Mouse (Mus musculus) liver, embryonic 18 days (tissue): ENCODE measurements around the gene H2-Ab1. TPM values are rescaled to one million over a fixed set of nuclear protein-coding genes. Genes with fewer than 3 reads are reported as not detected.

ENCODE experiments used
- polyA plus RNA-seq: library from polyadenylated mRNA; depleted of rRNA; stranded (reverse); fragments of >200 nt; gene quantifications from 2 replicates; pipeline ENCODE4 v1.2.3, GENCODE M21; 2012; rRNA removed

The H2-Ab1 gene
- polyA plus RNA-seq, result 10.6 and 13.2 TPM in 2 replicates

DNA sequence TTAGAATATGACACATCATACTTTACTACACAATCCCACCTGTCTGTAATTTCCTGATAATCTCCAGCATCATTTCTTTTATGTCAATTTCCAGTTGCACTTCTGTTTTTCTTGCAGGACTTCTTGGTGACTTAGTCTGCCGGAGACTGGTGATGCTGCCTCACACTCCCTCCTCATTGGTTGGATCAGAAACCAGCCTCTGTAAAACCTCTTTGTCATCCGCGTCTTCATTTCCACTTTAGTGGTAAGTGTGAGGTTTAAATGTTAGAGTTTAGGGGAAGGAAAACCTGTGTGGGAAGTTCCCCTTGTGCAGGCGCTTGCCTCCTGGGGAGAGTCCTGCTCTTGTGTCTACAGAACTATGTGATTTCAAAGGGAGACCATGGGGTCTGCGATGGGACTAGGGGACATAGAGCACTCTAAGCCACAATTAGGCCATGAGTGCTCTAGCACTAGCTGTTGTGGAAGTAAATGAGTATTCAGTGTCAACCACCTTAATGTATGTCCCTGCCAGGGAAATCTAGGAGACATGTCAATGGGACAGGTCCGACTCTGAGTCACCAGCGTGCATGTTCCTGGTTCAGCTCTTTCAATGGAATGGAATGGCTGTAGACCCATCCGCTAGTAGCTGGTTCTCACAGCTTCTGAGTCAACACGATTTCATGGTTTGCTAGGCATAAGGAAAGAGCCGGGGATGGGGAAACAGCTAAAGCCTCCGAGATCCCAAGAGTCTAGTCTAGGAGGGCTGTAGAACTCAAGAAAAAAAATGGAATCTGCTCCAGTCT is at the start of gene H2-Ab1:
Gene H2-Ab1, plus strand, starts transcription at position 96 of the 782 bp plus-strand sequence.

DNA sequence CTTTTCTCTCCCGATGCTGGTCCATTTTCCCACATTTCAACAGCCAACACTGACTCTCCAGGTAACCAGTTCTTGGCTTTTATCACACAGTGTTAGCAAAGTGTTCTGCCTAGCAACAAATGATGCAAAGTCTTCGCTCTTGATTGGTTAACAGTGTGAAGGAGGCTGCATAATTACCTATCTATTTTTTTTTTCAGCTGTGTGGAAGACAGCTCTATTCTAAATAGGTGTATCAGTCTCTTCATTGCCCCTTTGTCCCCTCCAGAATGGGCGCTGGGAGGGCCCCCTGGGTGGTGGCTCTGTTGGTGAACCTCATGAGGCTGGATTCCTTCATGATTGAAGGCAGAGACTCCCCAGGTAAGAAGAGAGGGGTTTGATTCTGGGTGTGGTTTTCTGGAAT is 18.8 kb upstream of the H2-Ab1 start, which contains the start of gene H2-Ob:
Gene H2-Ob, plus strand, starts transcription at position 198 of the 400 bp plus-strand sequence.

DNA sequence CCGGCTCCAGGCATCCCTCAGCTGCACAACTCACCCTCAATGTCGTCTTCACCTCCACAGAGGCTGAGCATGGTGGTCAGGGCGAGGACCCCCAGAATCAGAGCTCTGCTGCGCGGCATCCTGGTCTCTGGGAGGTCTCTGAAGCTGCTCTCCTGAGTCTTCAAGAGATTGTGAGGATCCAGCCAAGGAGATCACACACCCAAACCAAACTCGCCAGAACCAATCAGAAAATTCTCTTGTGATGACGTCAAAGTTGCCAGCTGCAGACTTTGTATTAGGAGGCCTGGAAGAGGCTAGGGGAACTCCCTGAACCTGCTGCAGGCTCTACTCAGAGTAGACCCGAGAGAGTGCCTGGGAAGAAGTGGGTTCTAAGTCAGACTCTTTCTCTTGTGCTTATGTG is 30.2 kb downstream of the H2-Ab1 start, which contains the start of gene H2-Aa:
Gene H2-Aa, minus strand, starts transcription at position 176 of the 400 bp plus-strand sequence.

DNA sequence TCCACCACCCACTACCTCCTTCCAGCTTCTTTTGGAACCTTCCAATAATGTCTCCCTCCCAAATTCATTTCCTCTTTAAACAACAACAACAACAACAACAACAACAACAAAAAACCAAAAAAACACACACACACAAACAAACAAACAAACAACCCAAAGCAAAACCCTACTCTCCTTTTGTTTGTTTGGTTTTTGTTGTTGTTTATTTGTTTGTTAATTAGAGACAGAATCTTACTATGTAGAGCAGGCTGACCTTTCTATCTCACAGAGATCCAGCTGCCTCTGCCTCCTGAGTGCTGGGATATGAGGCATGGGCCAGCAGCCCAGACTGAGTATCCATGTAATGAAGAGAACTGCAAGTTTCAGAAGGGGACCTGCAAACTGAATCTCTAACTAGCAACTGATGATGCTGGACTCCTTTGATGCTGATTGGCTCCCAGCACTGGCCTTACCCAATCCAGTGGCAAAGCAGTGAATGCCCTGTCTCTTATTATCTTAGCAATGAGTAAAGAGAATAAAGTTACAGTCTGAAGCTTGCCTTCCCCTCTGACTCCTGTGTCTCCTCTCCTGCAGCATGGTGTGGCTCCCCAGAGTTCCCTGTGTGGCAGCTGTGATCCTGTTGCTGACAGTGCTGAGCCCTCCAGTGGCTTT is 48.0 kb downstream of the H2-Ab1 start, which contains the start of gene H2-Eb1:
Gene H2-Eb1, plus strand, starts transcription at position 488 of the 651 bp plus-strand sequence.

Other genes starting within 250 kb of the H2-Ab1 start
- gene Ring1, start 233.0 kb upstream of the H2-Ab1 start, polyA plus RNA-seq, result 12.5 and 18.5 TPM in 2 replicates
- gene H2-Ke6, start 229.6 kb upstream of the H2-Ab1 start, polyA plus RNA-seq, result 51.8 and 62.7 TPM in 2 replicates
- gene Slc39a7, start 226.0 kb upstream of the H2-Ab1 start, polyA plus RNA-seq, result 42.7 and 48.3 TPM in 2 replicates
- gene Rxrb, start 225.9 kb upstream of the H2-Ab1 start, polyA plus RNA-seq, result 18.5 and 21.0 TPM in 2 replicates
- gene Col11a2, start 218.3 kb upstream of the H2-Ab1 start, polyA plus RNA-seq, result 0.48 and 0.67 TPM in 2 replicates
- 0.81 and 1.1 TPM in 2 replicates for gene H2-Oa, start 165.3 kb upstream of the H2-Ab1 start, polyA plus RNA-seq
- gene H2-DMa, start 138.1 kb upstream of the H2-Ab1 start, polyA plus RNA-seq, result 4.5 and 5.3 TPM in 2 replicates
- gene Brd2, start 135.1 kb upstream of the H2-Ab1 start, polyA plus RNA-seq, result 45.0 and 46.4 TPM in 2 replicates
- gene H2-DMb2, start 114.4 kb upstream of the H2-Ab1 start, polyA plus RNA-seq, result 0.83 and 0.86 TPM in 2 replicates
- gene H2-DMb1, start 104.6 kb upstream of the H2-Ab1 start, polyA plus RNA-seq, result 2.5 and 2.6 TPM in 2 replicates
- gene Tap1, start 70.1 kb upstream of the H2-Ab1 start, polyA plus RNA-seq, result 8.9 and 10.8 TPM in 2 replicates
- 14.2 and 19.7 TPM in 2 replicates for gene Psmb9, start 69.9 kb upstream of the H2-Ab1 start, polyA plus RNA-seq
- 26.6 and 37.5 TPM in 2 replicates for gene Psmb8, start 60.0 kb upstream of the H2-Ab1 start, polyA plus RNA-seq
- gene Tap2, start 54.2 kb upstream of the H2-Ab1 start, polyA plus RNA-seq, result 7.1 and 7.6 TPM in 2 replicates
- gene H2-Ob, start 18.8 kb upstream of the H2-Ab1 start, polyA plus RNA-seq, result 2.0 and 2.7 TPM in 2 replicates
- 5.1 and 7.7 TPM in 2 replicates for gene H2-Aa, start 30.1 kb downstream of the H2-Ab1 start, polyA plus RNA-seq
- 2.8 and 4.2 TPM in 2 replicates for gene H2-Eb1, start 48.2 kb downstream of the H2-Ab1 start, polyA plus RNA-seq
- 0.01 TPM in 2 replicates for gene H2-Eb2, start 68.0 kb downstream of the H2-Ab1 start, polyA plus RNA-seq
- gene Btnl2, start 97.1 kb downstream of the H2-Ab1 start, polyA plus RNA-seq, result 0.03 and 0.07 TPM in 2 replicates
- 0.06 TPM in 1 of 2 replicates, not detected in the other for gene Btnl1, start 119.4 kb downstream of the H2-Ab1 start, polyA plus RNA-seq
- 0.19 and 0.24 TPM in 2 replicates for gene BC051142, start 141.1 kb downstream of the H2-Ab1 start, polyA plus RNA-seq
- 0.04 TPM in 1 of 2 replicates, not detected in the other for gene Btnl4, start 219.6 kb downstream of the H2-Ab1 start, polyA plus RNA-seq